23 mouse cellular contexts compared by ENCODE assay signal in the genomic region with DNA sequence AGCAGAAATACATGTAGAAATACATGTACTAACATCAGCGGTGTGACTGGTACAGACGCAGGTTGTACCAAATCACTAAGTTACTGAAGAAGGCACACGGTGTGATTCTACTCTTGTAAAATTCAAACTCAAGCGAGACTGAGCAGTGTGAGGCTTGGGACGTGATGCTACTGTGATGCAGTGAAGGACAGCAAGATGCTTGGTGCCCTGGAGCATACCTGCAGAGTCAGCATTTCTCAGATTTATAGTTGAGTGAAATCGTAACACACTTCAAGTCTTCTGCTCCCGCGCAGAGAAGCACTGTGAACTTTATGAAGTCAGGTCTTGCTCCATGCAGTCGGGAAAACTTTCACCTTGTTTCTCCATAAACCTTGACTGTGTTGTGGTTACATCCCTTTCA.
"Had no signal": no experiment of that assay in that cellular context is flagged by ENCODE, and none has a peak within 500 bp of the region (broad histone marks: within the 10 kb centered on the region; RNA-seq: fewer than 3 reads in every experiment).

No protein-coding gene starts in this region.

- H3K27ac ChIP-seq: heart, embryonic 10.5 days; hindbrain, embryonic 14.5 days; intestine, embryonic 15.5 days; layer of hippocampus, adult 2 months; left cerebral cortex, adult 2 months; limb, embryonic 13.5 days; limb, embryonic 15.5 days; liver, embryonic 12.5 days; liver, embryonic 14.5 days had no signal

- H3K27me3 ChIP-seq: heart, embryonic 12.5 days; intestine, embryonic 15.5 days; limb, embryonic 13.5 days; limb, embryonic 15.5 days; liver, embryonic 12.5 days had no signal

- H3K4me3 ChIP-seq: heart, embryonic 10.5 days; heart, embryonic 12.5 days; intestine, embryonic 15.5 days; layer of hippocampus, adult 2 months; left cerebral cortex, adult 2 months; limb, embryonic 13.5 days; limb, embryonic 15.5 days; liver, embryonic 12.5 days had no signal

- H3K9me3 ChIP-seq: heart, embryonic 10.5 days; heart, embryonic 12.5 days; intestine, embryonic 15.5 days; limb, embryonic 13.5 days; limb, embryonic 15.5 days; liver, embryonic 12.5 days had no signal

- H3K9ac ChIP-seq: heart, embryonic 12.5 days; hindbrain, embryonic 14.5 days; intestine, embryonic 15.5 days; limb, embryonic 13.5 days; limb, embryonic 15.5 days; liver, embryonic 12.5 days; liver, embryonic 14.5 days had no signal

- ATAC-seq: hindbrain, embryonic 16.5 days; inflammation-experienced regulatory T-cells, adult 6 months; intestine, embryonic 15.5 days; intestine, postnatal 0 days; liver, embryonic 12.5 days had no signal

- DNase-seq: gastrocnemius, postnatal 14 days; gastrocnemius, postnatal 36 days; heart, adult 18-20 months; heart, postnatal 10 days; heart, postnatal 36 days; kidney, adult 18-20 months; kidney, adult 8-10 months; kidney, postnatal 10 days; kidney, postnatal 25 days; kidney, postnatal 4 days had no signal

- H3K4me1 ChIP-seq: heart, embryonic 10.5 days; heart, embryonic 12.5 days; intestine, embryonic 15.5 days; limb, embryonic 13.5 days; limb, embryonic 15.5 days had no signal
